Mouse (Mus musculus): ENCODE results near the gene Tmem132c.

- no peak for TF ChIP-seq CTCF (conservative IDR thresholded peaks at IDR 0.05; ENCODE audit: low read length)
- TF ChIP-seq NANOG (IDR thresholded peaks at IDR 0.05; ENCODE audit: borderline replicate concordance, low read length) = no peak
Measured at GRCm38 (mm10) chr5:127375654-127376053, 134.0 kb downstream of the Tmem132c start.

All from E14TG2a.4 (cell line).